Mouse (Mus musculus): ENCODE data around the gene Insc. TPM values are rescaled to one million over a fixed set of nuclear protein-coding genes. Genes with fewer than 3 reads are reported as not detected.

The Insc gene
- polyA plus RNA-seq, 1 experiment from 2014 or later: 3.0 TPM

DNA sequence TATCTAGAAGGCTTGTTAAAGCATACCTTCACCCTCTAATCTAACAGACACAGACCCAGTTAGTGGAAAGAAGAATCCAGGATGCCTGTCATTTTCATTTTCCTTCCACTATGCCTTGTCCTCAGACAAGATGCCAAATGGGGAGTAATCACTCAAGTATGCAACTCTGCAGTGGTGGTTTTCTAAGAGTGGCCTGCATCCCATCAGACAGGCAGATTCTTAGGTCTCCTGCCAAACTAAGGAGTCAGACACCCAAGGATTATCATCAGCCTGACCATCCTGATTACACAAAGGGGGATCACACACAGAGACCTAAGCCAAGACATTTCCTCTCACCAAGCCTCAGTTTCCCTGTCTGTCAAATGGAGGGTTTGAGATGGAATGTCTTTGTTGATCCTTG lies 5.3 kb upstream of the Insc start:
- ATAC-seq (ENCODE audit: low FRiP score, low read depth): no peak
- H3K27me3 ChIP-seq: no peaks in the 10 kb centered on the region
- H3K4me3 ChIP-seq: no peak overlapping the region
- no peaks in the 10 kb centered on the region for H3K36me3 ChIP-seq
- H3K27ac ChIP-seq: no peak overlapping the region
- no peak overlapping the region for H3K4me2 ChIP-seq (replicated peaks)
- no peak overlapping the region for H3K9ac ChIP-seq
- no peaks in the 10 kb centered on the region for H3K4me1 ChIP-seq
- H3K9me3 ChIP-seq: no peaks in the 10 kb centered on the region

DNA sequence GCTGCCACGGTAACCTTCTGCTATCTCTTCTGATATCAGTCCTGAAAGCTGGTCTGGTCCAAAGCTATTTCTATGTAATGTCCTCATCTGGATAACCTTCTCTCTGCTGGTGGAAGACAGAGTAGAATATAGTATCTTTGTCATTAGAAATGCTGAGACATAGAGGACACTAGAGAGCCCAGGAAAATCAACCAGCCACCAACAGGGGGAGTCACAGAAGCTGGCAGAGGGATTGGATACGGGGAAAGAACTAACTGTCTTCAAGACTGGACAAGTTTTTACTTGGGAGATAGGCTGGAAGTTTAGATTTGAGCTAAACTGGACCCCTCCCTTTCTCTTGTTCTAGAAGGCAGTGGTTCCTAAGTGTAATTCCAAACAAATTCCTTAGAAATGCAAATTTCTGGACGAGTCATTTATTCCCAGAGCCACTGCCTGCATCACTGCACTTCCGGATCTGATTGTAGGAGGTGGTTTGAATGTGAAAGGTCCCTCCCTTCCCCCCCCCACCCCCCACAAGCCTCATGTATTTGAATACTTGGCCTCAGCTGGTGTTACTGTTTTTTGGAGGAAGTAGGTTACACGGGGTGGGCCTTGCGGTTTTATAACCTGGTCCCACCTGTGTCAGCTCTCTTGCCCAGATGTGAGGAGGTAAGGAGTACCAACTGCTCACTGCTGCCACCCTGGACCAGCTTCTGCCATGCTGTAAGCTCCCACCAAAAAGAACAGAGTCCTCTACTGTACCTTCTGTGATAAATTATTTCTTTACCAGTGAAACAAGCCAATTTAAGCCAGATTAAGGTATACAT lies 2.9 kb upstream of the Insc start:
- no peak overlapping the region for H3K4me3 ChIP-seq
- no peak overlapping the region for H3K27ac ChIP-seq
- peaks cover 10% of the 10 kb centered on the region for H3K4me1 ChIP-seq
- no peak for ATAC-seq (ENCODE audit: low FRiP score, low read depth)
- no peaks in the 10 kb centered on the region for H3K36me3 ChIP-seq
- no peaks in the 10 kb centered on the region for H3K9me3 ChIP-seq
- WGBS: 51% methylated on average over 6 of the region's 6 CpGs
- H3K9ac ChIP-seq: no peak overlapping the region
- H3K27me3 ChIP-seq: peaks cover 13% of the 10 kb centered on the region
- H3K4me2 ChIP-seq (replicated peaks): no peak overlapping the region

DNA sequence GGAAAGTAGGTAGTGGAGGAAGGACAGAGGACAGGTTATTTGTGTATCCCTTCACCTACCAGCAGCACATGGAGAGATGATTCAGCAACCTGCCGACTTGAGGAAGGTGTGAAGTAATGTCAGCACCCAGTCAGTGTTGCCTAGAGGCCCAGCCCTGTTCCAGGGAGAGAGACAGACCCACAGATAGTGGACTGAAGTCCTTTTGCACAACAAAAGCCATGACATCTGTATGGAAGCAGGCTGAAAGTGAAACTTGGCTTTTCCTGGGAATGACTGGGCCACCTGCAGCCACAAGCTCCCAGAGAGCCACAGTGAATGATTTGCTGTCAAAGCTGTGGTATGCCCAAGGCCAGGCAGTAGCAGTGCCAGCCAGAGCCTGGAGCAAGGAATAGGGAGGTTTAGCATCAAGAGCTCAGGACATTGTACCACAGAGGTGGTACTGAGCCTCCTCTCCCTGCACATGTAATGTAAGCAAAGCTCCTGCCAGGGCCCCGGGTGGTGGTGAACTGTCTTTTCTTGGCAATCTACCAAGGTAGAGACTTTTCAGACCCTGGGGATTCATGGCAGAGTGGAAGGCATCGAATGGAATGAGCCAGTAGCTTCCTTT lies 1.2 kb downstream of the Insc start:
- H3K4me3 ChIP-seq: peak overlapping the region; percentile 42; the same call in 1 of the 2 replicates
- no peaks in the 10 kb centered on the region for H3K36me3 ChIP-seq
- H3K9ac ChIP-seq: no peak overlapping the region
- no peak overlapping the region for H3K27ac ChIP-seq
- H3K27me3 ChIP-seq: peaks cover 26% of the 10 kb centered on the region
- no peak for ATAC-seq (ENCODE audit: low FRiP score, low read depth)
- H3K4me2 ChIP-seq (replicated peaks): peak overlapping the region; percentile 79
- H3K9me3 ChIP-seq: no peaks in the 10 kb centered on the region
- peaks cover 16% of the 10 kb centered on the region for H3K4me1 ChIP-seq
- 49% methylated on average over 3 of the region's 3 CpGs for WGBS

DNA sequence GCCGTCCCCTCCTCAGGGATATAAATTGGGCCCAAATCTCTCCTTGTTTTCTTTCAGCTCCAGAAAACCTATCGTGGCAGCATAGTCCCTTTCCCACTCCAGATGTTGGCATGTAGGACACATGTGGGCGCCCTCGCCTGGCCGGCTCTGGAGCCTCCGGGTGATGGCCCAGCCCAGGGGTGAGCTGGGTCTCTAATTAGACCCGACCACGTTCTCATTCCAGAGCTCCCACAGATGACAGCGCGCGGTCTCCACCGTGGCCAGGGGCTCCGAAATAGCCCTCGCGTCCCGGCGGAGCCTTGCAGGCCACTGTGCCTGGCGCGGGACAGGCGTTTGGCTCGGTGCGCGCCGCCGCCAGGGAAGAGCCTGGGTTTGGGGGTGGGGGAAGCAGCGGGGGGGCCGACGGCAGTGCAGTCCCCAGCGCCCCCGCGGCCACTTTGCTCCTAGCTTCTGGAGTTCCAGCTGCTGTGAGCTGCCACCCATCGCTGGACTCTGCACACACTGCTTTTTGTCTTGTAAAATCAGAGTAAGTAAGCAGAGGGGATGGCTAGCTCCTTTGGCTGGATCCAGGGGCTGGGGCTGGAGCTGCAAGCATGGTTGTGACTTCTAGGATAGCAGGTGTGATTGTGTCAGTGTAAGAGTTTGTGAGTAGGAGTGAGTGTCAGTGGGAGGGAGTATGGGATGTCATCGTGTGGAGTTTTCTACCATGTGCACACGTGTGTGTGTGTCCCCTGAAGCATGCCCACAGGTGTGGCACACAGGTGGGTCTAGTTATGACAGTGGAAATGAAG lies 2.2 kb downstream of the Insc start:
- H3K4me2 ChIP-seq (replicated peaks): peak overlapping the region; percentile 79
- WGBS: 3% methylated on average over 34 of the region's 34 CpGs
- no peak overlapping the region for H3K27ac ChIP-seq
- peak overlapping the region; percentile 65 for H3K9ac ChIP-seq
- no peaks in the 10 kb centered on the region for H3K9me3 ChIP-seq
- H3K4me1 ChIP-seq: peaks cover 16% of the 10 kb centered on the region
- H3K36me3 ChIP-seq: no peaks in the 10 kb centered on the region
- peak; percentile 74 for ATAC-seq (ENCODE audit: low FRiP score, low read depth)
- peaks cover 26% of the 10 kb centered on the region for H3K27me3 ChIP-seq
- H3K4me3 ChIP-seq: peak overlapping the region; percentile 42

DNA sequence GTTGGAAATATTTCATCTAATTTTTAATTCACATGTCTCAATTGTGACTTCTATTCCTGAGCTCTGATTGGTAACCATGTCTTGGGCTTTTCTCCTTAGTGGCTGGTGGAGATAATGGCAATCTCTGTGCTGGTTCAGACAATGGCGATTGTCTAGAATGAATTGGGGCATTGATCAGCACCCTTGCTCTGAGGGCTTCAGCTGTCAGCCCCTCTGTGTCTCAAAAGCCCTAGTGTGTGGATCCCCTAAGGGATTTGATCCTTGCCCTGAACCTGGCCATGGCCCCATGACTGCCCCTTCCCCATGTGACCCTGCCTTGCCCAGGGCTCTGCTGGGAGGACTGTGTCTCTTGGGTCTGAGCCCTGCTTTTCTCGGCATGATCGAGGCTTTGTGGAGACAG lies 4.1 kb downstream of the Insc start:
- H3K27ac ChIP-seq: no peak overlapping the region
- no peak overlapping the region for H3K4me3 ChIP-seq
- peaks cover 26% of the 10 kb centered on the region for H3K27me3 ChIP-seq
- H3K4me2 ChIP-seq (replicated peaks): no peak overlapping the region
- no peak for ATAC-seq (ENCODE audit: low FRiP score, low read depth)
- no peaks in the 10 kb centered on the region for H3K36me3 ChIP-seq
- no peaks in the 10 kb centered on the region for H3K9me3 ChIP-seq
- WGBS: 84% methylated on average over 3 of the region's 3 CpGs
- no peak overlapping the region for H3K9ac ChIP-seq
- peaks cover 16% of the 10 kb centered on the region for H3K4me1 ChIP-seq

DNA sequence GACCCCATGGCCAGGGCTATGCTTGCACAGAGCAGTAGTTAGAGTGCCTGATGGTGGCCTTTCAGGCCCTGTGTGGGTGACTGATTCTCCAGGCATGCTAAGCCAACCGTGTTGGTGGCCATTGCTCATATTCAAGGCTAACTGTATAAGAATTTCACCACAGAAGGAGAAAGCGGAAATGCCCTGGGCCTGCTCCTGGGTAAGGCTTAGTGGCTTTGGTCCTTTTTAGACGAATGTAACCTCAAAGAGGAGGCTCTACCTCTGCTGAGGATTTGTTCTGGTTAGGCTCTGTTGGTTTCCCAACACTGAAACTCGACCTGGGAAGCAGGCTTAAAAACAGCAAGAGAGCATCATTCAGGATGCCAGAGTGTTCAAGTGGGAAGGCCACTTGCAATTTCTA lies 4.7 kb downstream of the Insc start:
- no peak overlapping the region for H3K4me3 ChIP-seq
- 60% methylated on average over 4 of the region's 4 CpGs for WGBS
- ATAC-seq (ENCODE audit: low FRiP score, low read depth): no peak
- H3K4me2 ChIP-seq (replicated peaks): no peak overlapping the region
- peaks cover 26% of the 10 kb centered on the region for H3K27me3 ChIP-seq
- H3K9ac ChIP-seq: no peak overlapping the region
- H3K27ac ChIP-seq: no peak overlapping the region
- no peaks in the 10 kb centered on the region for H3K9me3 ChIP-seq
- peaks cover 16% of the 10 kb centered on the region for H3K4me1 ChIP-seq
- H3K36me3 ChIP-seq: no peaks in the 10 kb centered on the region

DNA sequence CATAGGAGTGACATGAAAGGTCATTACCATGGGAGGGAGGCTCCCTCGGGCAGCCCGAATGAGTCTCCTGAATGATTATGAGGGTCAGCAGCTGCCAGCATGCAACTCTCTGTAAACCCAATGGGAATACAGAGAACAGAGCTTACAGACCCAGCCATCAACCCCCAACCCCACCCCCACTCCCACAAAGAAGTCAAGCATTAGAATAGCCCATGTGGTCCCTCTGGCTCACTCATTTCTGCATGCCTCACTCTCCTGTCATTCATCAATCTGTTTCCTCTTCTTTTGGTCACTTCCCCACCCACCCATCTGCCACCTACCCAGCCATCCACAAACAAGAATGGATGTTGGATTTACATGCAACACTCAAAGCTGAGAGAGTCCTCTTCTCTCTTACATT lies 10.0 kb downstream of the Insc start:
- Histone ChIP-seq H3K27me3 (no peaks in the 10 kb centered on the region), H3K4me1 (no peaks in the 10 kb centered on the region), H3K36me3 (no peaks in the 10 kb centered on the region), H3K27ac (no peak overlapping the region), H3K9ac (no peak overlapping the region), H3K9me3 (no peaks in the 10 kb centered on the region), H3K4me2 (replicated peaks) (no peak overlapping the region), H3K4me3 (no peak overlapping the region)
- no peak for ATAC-seq (ENCODE audit: low FRiP score, low read depth)
- WGBS: 73% methylated on average over 2 of the region's 2 CpGs

DNA sequence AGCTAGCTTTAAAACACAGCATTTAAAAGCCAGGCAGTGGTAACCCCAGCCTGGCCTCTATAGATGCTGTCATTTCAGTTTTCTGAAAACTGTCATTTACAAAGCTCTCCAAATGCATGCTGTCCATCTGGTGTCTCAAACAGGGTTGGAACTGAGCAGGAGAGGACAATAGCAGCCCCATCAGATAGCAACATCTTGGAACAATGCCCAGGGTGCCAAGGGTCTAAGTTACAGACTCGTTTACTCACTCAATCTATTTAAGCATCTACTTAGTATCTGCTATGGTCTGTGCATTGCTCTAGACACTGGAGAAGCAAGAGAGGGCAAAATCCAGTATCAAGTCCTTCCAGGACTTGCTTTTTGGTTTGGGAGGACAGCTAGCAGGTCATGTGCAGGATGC lies 10.7 kb downstream of the Insc start:
- no peak overlapping the region for H3K27ac ChIP-seq
- no peak overlapping the region for H3K4me3 ChIP-seq
- H3K4me1 ChIP-seq: no peaks in the 10 kb centered on the region
- H3K4me2 ChIP-seq (replicated peaks): no peak overlapping the region
- no peaks in the 10 kb centered on the region for H3K27me3 ChIP-seq
- no peak for ATAC-seq (ENCODE audit: low FRiP score, low read depth)
- no peaks in the 10 kb centered on the region for H3K9me3 ChIP-seq
- H3K36me3 ChIP-seq: no peaks in the 10 kb centered on the region
- 50% methylated on average over 1 of the region's 1 CpGs for WGBS
- no peak overlapping the region for H3K9ac ChIP-seq

DNA sequence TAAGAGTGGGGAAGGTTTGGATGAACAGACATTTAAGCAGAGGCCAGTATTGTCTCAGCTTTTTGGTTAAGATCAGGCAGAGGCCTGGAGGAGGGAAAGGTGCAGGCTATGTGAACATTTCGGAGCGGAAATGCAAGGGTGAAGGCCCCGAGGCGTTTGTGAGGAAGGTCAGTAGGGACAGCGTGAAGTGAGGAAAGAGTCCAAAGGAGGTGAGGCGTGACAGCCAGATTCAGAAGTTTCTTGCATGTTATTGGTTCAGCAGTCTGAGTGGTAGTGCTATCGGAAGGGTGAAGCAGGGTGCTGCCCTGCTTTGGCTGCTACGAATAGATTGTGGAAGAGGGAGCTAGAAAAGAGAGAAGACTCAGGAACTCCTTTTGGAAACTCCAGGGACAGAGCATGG lies 11.1 kb downstream of the Insc start:
- no peaks in the 10 kb centered on the region for H3K27me3 ChIP-seq
- no peaks in the 10 kb centered on the region for H3K36me3 ChIP-seq
- H3K4me3 ChIP-seq: no peak overlapping the region
- 86% methylated on average over 8 of the region's 8 CpGs for WGBS
- no peak overlapping the region for H3K9ac ChIP-seq
- H3K27ac ChIP-seq: no peak overlapping the region
- H3K4me2 ChIP-seq (replicated peaks): no peak overlapping the region
- H3K9me3 ChIP-seq: no peaks in the 10 kb centered on the region
- H3K4me1 ChIP-seq: no peaks in the 10 kb centered on the region
- no peak for ATAC-seq (ENCODE audit: low FRiP score, low read depth)

DNA sequence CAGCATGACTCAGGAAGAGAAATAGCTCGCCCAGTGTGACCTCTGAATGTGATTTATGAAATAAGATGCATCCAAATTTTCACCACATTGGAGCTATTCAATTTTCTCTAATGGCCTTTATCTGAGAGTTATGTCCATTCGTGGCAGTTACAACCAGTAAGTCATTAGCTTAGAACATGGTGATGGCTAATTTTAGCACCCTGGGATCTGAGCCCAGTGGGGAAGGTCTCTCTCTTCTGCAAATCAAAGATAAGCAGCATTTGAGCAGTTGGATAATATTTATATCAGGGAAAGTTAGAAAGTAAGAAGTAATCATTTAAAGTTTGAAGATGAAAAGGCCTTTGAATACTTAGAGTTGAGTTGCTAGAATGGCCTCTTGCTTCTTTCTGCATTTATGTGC lies 19.2 kb downstream of the Insc start:
- Histone ChIP-seq H3K9ac (no peak overlapping the region), H3K4me3 (no peak overlapping the region), H3K36me3 (no peaks in the 10 kb centered on the region), H3K27me3 (no peaks in the 10 kb centered on the region), H3K4me2 (replicated peaks) (no peak overlapping the region), H3K9me3 (no peaks in the 10 kb centered on the region), H3K27ac (no peak overlapping the region), H3K4me1 (no peaks in the 10 kb centered on the region)
- no peak for ATAC-seq (ENCODE audit: low FRiP score, low read depth)
- WGBS: 66% methylated on average over 2 of the region's 2 CpGs

DNA sequence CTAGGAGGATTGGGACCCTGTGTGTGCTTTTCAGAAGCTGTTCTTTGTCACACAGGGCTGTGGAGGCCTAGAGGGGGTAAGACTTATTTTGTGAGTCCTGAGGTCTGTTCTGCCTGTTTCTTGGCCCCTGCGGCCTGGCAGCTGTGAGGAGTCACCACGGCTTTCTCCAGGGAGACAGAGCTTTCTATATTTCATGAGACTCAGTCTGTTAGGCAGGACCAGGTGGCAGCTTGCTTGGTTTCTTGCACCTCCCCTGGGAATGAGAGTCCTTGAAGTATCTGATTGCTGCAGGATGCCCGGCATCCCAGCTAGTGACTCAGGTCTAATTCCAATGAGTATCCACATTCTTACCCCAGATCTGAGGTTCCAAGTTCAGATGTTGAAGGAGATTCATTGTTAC lies 21.8 kb downstream of the Insc start:
- Histone ChIP-seq H3K9me3 (no peaks in the 10 kb centered on the region), H3K4me1 (no peaks in the 10 kb centered on the region), H3K27ac (no peak overlapping the region), H3K9ac (no peak overlapping the region), H3K4me3 (no peak overlapping the region), H3K36me3 (no peaks in the 10 kb centered on the region), H3K4me2 (replicated peaks) (no peak overlapping the region), H3K27me3 (no peaks in the 10 kb centered on the region)
- no peak for ATAC-seq (ENCODE audit: low FRiP score, low read depth)
- WGBS: 69% methylated on average over 3 of the region's 3 CpGs

DNA sequence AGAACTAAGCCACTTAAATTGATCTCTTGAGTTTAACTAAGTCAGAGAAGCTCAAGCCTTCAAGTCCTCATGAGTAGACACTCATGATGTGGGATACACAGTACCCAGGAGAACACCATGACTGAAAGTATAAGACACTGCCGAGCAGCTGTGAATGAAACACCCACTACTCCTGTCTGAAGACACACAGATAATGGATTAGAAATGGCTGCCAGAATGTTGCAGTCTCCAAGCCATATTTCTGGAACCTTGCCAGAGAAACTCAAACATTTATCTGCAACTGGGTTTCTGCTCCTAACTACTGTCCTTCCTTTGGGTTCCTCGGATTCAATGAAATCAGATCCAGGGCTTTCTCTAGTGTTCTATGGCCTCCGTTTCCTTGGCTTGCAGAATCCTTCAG lies 23.0 kb downstream of the Insc start:
- 88% methylated on average over 3 of the region's 3 CpGs for WGBS
- H3K4me2 ChIP-seq (replicated peaks): no peak overlapping the region
- H3K27me3 ChIP-seq: no peaks in the 10 kb centered on the region
- H3K4me1 ChIP-seq: no peaks in the 10 kb centered on the region
- H3K4me3 ChIP-seq: no peak overlapping the region
- H3K9ac ChIP-seq: no peak overlapping the region
- H3K9me3 ChIP-seq: no peaks in the 10 kb centered on the region
- H3K27ac ChIP-seq: no peak overlapping the region
- H3K36me3 ChIP-seq: no peaks in the 10 kb centered on the region
- ATAC-seq (ENCODE audit: low FRiP score, low read depth): no peak

Data from limb, embryonic 13.5 days (tissue).